Mouse (Mus musculus) cerebellum, adult 9-11 months (tissue): ENCODE measurements around the gene Calm1.
A peak's percentile ranks its signal among the peaks of the same experiment; 100 is the strongest.

Source experiments
- DNase-seq: peaks from one replicate; pipeline ENCODE4 v3.0.0; 2022

The Calm1 gene

GRCm38 (mm10) chr12:100226073-100226472 lies 26.8 kb downstream of the Calm1 start:
- no peak for DNase-seq

GRCm38 (mm10) chr12:100226621-100227020 lies 27.4 kb downstream of the Calm1 start:
- DNase-seq, result no peak

GRCm38 (mm10) chr12:100228041-100228725 lies 28.9 kb downstream of the Calm1 start:
- no peak for DNase-seq

DNA sequence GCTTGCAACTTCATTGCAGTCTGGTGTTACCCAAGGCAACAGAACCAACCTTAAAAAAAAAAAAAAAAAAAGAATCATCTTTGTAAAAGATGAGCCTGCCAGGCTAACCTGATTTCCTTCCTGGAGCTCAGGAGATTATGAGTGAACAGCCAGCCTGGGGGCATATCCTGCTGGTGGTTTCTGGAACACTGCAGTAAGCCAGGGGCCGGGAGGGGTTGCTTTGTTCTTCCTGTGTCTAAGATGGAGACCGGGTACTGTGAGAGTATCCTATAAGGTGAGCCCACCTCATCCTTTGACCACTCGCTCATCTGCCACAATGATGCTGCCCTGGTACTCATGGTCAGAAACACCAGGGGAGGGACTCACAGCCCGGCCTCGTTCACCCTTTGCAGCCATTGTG lies 35.0 kb downstream of the Calm1 start:
- no peak for DNase-seq

DNA sequence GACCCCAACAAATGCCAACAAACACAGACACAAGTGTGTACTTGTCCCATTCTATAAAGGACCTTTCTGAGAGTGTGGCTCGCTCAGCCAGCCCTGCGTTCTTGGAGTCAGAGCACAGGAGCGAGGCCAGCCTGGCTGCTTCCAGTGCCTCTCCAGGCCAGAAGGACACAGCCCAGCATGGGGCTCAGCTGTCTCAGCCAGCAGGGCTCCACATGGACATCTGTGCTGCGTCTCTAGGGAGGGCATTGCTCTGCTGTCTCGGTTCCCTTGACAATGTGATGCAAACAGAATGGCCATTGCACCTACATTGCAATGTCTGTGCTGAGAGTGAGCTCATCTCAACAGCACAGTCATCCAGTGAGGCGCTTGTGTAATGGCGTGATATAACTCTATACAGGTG lies 35.7 kb downstream of the Calm1 start:
- DNase-seq, result peak; percentile 73

GRCm38 (mm10) chr12:100235423-100235822 lies 36.2 kb downstream of the Calm1 start:
- no peak for DNase-seq

DNA sequence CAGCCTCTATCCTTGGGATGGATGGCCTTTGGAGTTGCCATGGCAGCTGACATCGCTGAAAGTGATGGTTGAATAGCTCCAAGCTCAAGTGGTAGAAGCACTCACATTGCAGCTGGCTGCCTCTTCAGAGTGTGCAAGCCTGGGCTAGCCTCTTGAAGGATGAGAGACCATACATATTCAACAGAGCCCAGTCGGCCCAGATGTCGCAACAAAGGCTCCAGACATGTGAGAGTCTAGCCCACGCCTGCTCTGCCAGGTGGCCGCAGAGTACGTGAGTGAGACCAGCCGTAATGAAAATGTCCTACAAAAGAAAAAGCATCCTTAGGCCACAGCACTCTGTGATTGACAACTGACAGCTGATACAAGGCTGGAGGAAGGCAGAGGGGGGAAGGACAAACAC lies 40.2 kb downstream of the Calm1 start:
- no peak for DNase-seq

GRCm38 (mm10) chr12:100239807-100240206 lies 40.6 kb downstream of the Calm1 start:
- DNase-seq, result no peak

DNA sequence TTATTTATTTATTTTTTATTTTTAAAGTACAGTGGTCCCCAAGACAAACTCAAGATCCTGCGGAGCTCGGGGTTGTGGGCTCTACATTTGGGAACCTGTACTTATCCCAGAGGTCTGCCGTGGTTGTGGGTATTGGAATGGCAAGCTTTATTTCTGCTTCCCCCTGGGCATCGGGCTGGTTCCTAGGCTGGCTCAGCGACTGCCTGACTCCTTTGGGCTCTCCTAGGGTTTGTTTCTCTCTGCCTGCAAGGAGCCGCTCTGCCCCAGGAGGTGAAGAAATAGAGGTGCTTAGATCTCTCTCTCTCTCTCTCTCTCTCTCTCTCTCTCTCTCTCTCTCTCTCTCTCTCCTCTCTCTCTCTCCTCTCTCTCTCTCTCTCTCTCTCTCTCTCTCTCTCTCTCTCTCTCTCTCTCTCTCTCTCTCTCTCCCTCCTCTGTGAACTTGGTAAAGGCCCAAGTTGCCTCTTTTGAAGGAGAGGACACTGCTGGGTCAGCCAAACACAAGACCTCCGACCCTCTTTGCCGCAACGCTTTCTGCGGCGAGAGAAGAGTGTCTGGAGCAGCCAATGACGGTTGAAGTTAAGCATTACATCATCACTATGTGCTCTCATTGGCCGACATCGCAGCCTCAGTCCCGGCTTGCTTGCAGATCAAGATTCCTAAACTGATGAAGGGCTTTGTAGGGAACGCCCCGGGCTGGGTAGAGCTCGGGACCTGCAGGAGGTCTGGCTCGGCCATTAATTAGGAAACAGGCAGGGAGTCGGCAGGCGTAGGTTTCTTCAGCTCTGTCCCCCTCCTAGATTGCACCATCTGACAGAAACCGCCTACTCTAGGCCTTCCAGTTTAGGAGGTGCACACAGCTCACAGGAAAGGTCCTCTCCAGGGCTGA lies 42.9 kb downstream of the Calm1 start:
- peak; percentile 92 for DNase-seq

DNA sequence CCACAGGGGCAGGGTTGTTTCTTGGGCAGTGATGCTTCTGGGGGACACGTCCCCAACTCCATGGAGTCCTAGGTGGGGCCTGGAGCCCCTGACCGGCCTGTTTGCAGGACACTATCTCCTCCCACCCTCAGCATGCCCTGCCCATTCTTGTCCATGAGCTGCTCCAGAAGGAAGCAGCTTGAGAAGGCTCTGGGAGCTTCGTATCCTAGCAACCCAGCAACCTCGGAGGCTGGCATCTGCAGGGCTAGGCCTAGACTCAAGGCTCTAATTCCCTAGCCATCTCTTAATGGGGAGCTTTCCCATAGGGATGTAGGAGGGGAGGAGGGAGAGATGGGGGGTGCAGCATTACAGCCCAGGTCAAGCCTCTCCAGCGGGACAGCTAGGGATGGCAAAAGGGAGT lies 45.3 kb downstream of the Calm1 start:
- no peak for DNase-seq

DNA sequence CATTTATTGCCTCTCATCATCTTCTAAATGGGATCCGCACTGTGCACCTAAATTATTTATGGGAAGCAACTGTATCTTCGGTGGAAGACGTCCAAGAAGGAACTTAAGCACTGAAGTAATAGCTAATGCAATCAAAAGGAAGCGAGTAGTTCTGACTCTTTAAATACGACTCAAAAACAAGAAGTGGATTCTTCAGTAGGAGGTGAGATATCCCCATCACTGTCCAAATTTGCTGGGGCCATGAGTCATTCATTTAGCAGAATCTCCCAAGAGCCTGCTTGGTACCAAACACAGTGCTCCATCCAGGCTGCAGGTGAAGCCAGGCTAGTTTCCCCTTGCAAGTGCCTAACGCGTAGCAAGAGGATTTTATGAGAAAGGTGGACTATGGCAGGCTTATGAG lies 49.9 kb downstream of the Calm1 start:
- DNase-seq, result no peak

DNA sequence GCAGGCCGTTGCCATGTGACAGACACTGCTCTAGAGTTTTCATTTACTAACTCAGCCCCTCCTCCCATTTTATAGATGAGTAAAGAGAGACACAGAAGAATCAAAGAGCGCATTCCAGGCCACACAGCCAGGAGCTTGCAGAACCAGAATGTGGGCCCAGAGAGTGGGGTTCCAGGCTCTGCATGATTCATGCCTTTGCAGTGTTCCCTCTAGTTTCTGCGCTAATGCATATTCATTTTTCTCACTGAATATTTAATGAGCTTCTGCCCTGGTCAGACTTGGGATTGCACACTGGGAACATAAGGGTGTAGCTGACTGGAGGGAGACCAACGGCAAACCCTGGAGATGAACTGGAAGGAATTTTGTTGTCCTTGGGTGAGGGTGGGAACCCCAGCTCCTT lies 55.2 kb downstream of the Calm1 start:
- no peak for DNase-seq

DNA sequence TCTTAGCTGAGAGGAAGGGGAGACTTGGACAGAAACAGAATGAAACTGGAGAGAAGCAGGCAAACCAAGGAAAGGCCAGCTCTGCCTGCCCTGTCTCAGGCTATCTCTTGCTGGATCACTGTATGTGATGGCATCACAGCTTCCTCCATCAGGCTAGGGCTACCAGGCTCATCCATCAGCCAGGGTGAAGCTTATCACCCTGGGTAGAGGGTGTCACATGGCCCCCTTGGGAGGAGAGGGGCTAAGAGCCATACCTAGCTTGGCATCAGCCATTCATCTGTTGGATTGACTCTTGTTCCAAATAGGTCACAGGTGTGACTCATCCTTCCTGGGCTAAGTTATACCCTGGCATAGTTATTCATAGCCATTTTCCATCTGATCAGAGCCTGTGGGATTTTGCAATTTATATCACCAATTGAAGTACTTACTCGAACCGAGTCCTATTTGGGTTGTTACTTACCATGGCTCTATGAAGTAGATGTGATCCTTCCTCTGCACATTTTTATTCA lies 56.3 kb downstream of the Calm1 start:
- DNase-seq, result no peak

DNA sequence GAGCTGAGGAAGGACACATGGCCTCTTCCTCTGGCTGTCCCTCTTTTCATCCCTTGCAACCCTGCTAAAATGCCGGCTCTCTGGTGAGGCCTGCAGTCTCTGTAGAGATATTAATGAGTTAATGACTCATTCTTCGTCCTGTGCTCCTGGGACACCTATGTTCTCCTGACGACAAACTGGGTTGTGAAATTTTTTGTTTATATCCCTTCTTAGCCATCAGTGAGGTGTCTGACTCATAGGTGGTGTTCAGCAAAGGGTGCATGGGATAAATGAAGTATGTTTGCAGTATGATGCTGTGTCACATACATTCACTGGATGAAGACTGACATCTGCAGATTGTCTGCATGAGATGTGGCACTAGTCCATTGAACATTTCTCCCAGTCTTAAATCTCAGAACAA lies 58.5 kb downstream of the Calm1 start:
- DNase-seq, result no peak
